Mouse (Mus musculus) lung, adult 2 months (tissue): ENCODE data around the gene Galnt17. TPM values are rescaled to one million over a fixed set of nuclear protein-coding genes. Genes with fewer than 3 reads are reported as not detected.
A peak's percentile ranks its signal among the peaks of the same experiment; 100 is the strongest.

Experiments
- DNase-seq: peaks from one replicate; pipeline ENCODE4 v3.0.0; 2022
- H3K4me1 ChIP-seq: fragments of 200-500 bp; 2 replicates; pipeline ENCODE4 v1.6.1; 2011; ENCODE audit warnings: low read length; ENCODE audit not compliant: control insufficient read depth, insufficient read depth
- H3K4me3 ChIP-seq: fragments of 200-500 bp; replicated peaks from 2 replicates; pipeline ENCODE3; 2011; ENCODE audit warnings: low read depth, mild to moderate bottlenecking, control low read depth, low read length; ENCODE audit errors: extremely low read depth
- CTCF ChIP-seq: fragments of 200-500 bp; IDR thresholded peaks from 2 replicates; pipeline ENCODE4 v1.5.1; 2011; ENCODE audit warnings: mild to moderate bottlenecking, low read length, control low read depth; ENCODE audit not compliant: insufficient read depth
- POLR2A ChIP-seq: fragments of 200-500 bp; IDR thresholded peaks from 2 replicates; pipeline ENCODE4 v1.6.1; 2011; ENCODE audit warnings: low read depth, mild to moderate bottlenecking, control low read depth, low read length, borderline replicate concordance; ENCODE audit errors: extremely low read depth
- WGBS: fragments of 180-500 bp; shearing (Covaris S2); methylation state at CpG from one replicate; pipeline ENCODE4 v1.1.7; 2018; 5-methylcytosine and 5-hydroxymethylcytosine counted together
- polyA plus RNA-seq: library from polyadenylated mRNA; depleted of rRNA; stranded (reverse); fragments of >200 nt; gene quantifications from 2 replicates; pipeline ENCODE4 v1.2.3, GENCODE M21; 2012

Galnt17 gene
- polyA plus RNA-seq, 1 experiment = 2.5 TPM

GRCm38 (mm10) chr5:131013101-131013500 is 295.2 kb downstream of the Galnt17 start:
- 72% methylated on average over 3 of the region's 3 CpGs for WGBS
- DNase-seq = no peak
- H3K4me3 ChIP-seq = no peak overlapping the region
- TF ChIP-seq CTCF = no peak
- no peak for TF ChIP-seq POLR2A
- no peaks in the 10 kb centered on the region for H3K4me1 ChIP-seq

GRCm38 (mm10) chr5:131009510-131009909 is 298.8 kb downstream of the Galnt17 start:
- Histone ChIP-seq H3K4me3 (no peak overlapping the region), H3K4me1 (no peaks in the 10 kb centered on the region)
- no peak for DNase-seq
- WGBS = 52% methylated on average over 6 of the region's 6 CpGs
- TF ChIP-seq POLR2A (no peak), CTCF (peak; percentile 30)

GRCm38 (mm10) chr5:131008507-131008906 is 299.8 kb downstream of the Galnt17 start:
- Histone ChIP-seq H3K4me1 (no peaks in the 10 kb centered on the region), H3K4me3 (no peak overlapping the region)
- DNase-seq = no peak
- TF ChIP-seq POLR2A (no peak), CTCF (no peak)
- WGBS = 82% methylated on average over 5 of the region's 5 CpGs

- WGBS = 70% methylated on average over 3 of the region's 3 CpGs
- Histone ChIP-seq H3K4me1 (no peaks in the 10 kb centered on the region), H3K4me3 (no peak overlapping the region)
- peak; percentile 42 for TF ChIP-seq CTCF
- TF ChIP-seq POLR2A = no peak
- peak; percentile 14 for DNase-seq
Measured at GRCm38 (mm10) chr5:131007871-131008505, 300.3 kb downstream of the Galnt17 start.

- H3K4me3 ChIP-seq = no peak overlapping the region
- TF ChIP-seq POLR2A = no peak
- no peak for TF ChIP-seq CTCF
- 63% methylated on average over 7 of the region's 7 CpGs for WGBS
- H3K4me1 ChIP-seq = no peaks in the 10 kb centered on the region
- DNase-seq = no peak
Measured at GRCm38 (mm10) chr5:131007198-131007597, 301.1 kb downstream of the Galnt17 start.

- TF ChIP-seq POLR2A = no peak
- no peak for TF ChIP-seq CTCF
- 88% methylated on average over 3 of the region's 3 CpGs for WGBS
- no peak for DNase-seq
- no peak overlapping the region for H3K4me3 ChIP-seq
- no peaks in the 10 kb centered on the region for H3K4me1 ChIP-seq
Measured at GRCm38 (mm10) chr5:131006524-131006923, 301.8 kb downstream of the Galnt17 start.

- no peaks in the 10 kb centered on the region for H3K4me1 ChIP-seq
- TF ChIP-seq CTCF (no peak), POLR2A (no peak)
- DNase-seq = no peak
- H3K4me3 ChIP-seq = no peak overlapping the region
- WGBS = 46% methylated on average over 2 of the region's 2 CpGs
Measured at GRCm38 (mm10) chr5:131000572-131000971, 307.7 kb downstream of the Galnt17 start.

GRCm38 (mm10) chr5:130979321-130979720 is 329.0 kb downstream of the Galnt17 start:
- Histone ChIP-seq H3K4me1 (no peaks in the 10 kb centered on the region), H3K4me3 (no peak overlapping the region)
- TF ChIP-seq POLR2A (no peak), CTCF (no peak)
- DNase-seq = no peak
- WGBS = 81% methylated on average over 8 of the region's 8 CpGs

- no peak for DNase-seq
- H3K4me1 ChIP-seq = no peaks in the 10 kb centered on the region
- WGBS = 47% methylated on average over 2 of the region's 2 CpGs
- no peak for TF ChIP-seq CTCF
- no peak overlapping the region for H3K4me3 ChIP-seq
Measured at GRCm38 (mm10) chr5:130978871-130979270, 329.4 kb downstream of the Galnt17 start.

GRCm38 (mm10) chr5:130977999-130978398 is 330.3 kb downstream of the Galnt17 start:
- Histone ChIP-seq H3K4me1 (no peaks in the 10 kb centered on the region), H3K4me3 (no peak overlapping the region)
- no peak for TF ChIP-seq CTCF
- TF ChIP-seq POLR2A = no peak
- no peak for DNase-seq
- 89% methylated on average over 3 of the region's 3 CpGs for WGBS
